Mouse (Mus musculus) urinary bladder, postnatal 10 days (tissue): ENCODE data around the gene Hlx.

ENCODE experiments used
- DNase-seq: peaks from one replicate; pipeline ENCODE4 v3.0.0; 2022; ENCODE audit warnings: low spot score

Gene Hlx

DNA sequence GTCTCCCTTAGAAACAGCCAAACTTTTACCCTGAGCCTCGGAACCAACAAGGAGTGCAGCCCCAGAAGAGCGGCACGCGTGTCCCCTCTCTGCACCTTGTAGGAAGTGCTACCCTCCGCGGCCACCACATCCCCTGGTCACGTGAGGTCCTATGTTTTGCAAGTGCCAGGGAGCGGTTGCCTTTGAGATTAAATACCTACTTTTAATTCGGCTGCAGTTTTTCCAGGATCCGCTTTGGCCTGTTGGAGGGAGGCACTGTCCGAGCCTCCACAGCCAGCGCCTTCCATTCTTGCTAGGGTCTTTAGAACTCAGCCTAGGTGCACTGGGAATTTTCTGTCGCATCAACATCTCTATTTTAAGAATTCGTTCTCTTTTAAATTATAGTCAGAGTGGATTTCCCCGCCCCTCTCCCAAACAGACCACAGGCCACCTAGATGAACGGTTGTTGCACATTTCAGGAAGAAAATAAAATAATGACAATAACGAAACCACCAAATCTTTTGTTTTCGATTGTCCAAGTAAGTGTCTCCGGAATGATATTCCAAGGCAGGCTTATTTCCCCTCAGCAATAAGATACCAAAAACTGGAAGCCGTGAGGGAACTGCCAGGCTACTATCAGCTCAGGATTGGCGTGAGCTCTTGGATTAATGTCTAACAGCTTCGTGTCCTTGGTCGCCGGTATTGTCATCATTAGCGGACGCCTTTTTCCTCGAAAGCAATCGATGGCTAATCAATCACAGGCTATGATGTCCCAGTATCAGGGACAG is 1.1 kb upstream of the Hlx start:
- no peak for DNase-seq

DNA sequence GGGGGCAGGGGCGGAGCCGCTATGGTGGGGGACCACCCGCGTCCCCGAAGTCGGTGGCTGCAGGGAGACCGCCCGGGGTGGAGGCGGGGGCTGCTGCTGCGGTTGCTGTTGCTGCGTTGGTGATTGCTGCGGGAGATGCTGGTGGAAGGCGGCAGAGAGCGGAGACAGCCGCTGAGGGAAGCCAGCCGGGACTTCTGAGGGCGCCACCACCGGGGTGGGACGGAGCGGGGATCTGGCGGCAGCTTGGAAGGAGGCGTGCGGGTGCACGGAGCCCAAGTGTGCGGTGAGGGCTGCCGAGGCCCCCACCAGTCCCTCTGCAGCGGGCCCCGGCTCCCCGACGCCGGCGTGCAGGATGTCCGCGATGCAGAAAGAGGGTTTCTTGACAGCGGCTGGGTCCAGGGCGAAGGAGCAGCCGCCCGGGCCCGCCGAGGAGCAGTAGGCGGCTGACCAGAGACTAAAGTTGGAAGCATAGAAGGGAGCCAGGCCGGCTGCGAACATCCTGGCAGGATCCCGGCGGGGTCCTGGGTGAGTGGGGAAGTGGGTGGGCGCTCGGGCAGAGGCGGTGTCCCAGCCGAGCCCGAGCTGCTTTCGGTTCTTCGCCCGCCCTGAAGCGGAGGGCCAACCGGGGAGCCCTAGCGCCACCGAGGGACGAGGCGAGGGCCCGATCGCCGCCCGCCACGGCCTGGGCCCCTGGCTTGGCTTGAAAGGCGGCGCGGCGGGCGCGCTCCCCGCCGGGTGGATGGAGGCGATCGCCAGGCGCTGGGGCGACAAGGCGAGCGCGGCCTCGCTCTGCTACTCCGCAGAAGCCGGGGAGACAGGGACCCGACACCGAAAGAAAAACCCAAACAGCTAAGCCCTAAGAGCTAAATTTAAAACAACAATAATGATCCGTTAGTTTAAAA is 524 bp downstream of the Hlx start:
- DNase-seq: no peak

DNA sequence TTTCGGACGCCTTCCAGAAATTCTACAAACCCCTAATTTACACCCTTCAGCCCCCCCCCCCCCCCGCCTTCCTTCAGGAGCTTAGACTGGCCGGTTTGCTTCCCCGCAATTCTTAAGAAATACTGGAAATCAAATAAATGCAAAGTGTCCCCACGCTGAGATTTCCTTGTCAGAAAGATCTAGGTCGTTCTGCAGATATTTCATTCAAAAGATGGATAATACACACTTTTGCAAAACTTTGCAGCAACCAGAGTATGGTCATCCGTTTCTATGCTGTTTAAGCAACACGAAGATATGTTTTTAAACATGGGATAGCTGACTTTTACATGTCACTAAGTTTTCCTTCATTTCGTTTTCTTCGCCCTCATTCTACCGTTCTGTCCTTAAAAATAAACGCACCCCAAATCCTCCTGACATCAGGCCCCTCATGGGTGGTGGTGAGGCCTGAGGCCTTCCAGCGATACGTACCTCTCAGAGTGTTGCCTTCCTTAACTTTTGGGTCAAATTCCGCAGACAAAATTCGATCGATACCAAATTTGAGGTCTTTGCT is 1.3 kb downstream of the Hlx start:
- no peak for DNase-seq

DNA sequence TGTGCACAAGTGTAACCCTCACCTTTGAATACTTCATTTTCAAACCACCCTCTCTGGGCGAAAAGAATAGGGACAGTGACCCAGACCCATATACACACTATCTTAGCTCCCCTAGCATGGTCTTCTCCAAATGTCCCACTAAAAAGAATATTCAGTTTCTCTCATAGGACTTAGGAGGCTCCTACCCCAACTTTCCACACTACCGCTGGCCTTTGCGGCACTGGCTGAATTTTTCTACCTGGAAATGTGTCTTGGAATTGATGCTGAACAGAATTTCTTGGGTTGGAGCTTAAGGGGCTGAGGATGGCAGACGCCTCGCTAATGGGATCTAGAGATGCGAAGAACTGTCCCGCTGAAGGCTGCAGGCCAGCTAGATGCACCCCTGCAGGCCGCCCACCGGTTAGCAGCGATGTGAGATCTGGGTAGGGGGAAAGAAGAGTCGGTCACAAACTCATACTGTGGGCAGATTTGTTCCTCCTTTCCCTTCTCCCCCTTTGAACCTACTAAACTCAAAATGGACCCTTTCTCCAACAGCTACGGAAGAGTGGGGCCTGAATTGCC is 1.9 kb downstream of the Hlx start:
- no peak for DNase-seq

DNA sequence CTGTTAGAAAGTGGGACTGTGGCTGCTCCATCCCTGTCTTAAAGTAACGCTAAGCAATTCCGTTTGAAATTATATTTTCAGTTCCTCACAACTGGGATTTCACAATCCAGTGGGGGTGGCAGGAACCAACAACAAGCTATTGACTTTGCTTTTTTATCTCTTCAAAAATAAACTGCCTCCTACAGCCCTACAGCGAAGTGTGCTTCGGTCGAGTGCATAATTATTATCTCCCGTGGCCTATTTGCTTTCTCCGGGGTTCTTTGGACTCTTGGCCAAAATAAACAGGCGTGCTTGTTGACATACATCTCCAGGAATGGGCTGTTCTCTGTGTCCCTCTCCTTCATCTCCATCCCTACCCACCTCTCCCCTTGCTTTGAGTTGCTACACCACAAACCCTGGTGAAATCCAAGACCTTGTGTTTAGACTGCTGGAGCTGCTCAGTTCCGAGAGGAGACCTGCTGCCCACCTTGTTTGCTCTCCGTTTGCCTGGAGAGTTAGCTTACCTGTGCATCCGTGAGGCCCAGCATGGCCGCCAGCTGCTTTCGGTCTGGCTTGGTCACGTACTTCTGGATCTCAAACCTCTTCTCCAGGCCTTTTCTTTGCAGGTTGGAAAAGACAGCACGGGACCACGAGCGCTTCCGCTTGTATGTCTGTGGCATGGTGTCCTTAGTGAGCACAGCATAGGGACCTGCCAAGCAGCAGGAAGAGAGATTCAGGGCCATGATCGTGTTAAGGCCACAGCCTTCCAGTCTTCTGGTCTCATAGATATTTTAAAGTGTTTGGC is 2.9 kb downstream of the Hlx start:
- DNase-seq: no peak

DNA sequence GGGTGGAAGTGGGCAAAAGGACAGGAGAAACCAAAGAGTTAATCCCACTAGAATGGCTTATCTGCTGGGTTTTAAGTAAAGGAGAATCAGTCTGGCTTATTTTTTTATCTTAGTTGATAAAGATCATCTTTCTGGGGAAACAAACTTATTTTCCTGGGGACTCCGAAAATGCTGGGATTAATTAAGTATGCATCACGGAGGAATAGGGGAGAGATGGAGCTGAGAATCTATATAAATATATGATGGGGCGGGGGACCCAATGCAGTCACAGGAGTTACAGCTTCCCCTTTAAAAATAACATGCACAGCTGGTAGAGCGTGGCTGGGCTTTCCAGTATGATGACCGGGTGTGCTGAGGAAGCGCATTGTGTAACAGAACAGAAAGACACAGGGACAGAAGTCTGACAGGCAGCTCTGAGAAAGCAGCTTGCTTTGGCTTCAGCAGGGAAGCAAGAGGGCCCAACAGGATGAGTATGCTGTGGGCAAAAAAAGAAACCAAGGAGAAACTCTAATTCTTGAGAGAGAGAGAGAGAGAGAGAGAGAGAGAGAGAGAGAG is 3.8 kb downstream of the Hlx start:
- DNase-seq: no peak

DNA sequence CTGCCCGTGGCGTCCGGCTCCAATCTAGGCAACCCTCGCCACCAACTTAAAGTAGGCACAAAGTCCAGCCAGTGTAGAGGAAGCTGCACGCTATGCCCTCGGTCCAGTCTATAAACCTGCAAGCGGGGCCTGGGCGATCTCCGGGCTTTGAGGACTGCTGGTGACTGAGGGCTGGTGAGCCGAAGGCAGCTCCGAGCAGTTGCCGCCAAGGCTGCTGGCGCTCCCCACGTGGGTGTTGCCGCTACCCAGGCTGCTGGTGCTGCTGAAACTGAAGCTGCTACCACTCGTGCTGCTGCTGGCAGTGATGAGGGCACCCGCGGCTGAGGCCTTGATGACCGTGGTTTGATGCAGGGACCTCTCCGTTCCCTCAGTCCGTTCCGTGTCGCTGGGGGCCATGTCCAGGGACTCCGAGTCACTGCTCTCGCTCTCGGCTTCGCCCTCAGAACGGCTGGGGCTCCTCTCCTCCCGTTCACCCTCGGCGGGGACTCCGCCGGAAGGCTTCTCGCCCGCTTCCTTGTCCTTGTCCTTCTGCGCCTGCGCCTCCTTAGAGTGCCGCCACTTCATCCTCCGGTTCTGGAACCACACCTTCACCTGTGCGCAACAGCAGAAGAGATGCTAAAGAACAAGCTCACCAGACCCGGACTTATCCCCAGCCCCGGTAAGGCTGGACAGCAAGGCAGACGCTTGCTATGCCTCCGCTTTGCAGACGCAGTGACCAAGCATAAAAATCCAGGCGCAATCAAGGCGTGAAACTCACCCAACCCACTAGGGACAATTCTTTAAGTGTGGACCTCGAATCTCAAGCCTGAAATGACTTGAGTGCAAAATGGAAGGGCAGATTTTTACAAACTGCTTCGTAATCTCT is 4.8 kb downstream of the Hlx start:
- DNase-seq: no peak

DNA sequence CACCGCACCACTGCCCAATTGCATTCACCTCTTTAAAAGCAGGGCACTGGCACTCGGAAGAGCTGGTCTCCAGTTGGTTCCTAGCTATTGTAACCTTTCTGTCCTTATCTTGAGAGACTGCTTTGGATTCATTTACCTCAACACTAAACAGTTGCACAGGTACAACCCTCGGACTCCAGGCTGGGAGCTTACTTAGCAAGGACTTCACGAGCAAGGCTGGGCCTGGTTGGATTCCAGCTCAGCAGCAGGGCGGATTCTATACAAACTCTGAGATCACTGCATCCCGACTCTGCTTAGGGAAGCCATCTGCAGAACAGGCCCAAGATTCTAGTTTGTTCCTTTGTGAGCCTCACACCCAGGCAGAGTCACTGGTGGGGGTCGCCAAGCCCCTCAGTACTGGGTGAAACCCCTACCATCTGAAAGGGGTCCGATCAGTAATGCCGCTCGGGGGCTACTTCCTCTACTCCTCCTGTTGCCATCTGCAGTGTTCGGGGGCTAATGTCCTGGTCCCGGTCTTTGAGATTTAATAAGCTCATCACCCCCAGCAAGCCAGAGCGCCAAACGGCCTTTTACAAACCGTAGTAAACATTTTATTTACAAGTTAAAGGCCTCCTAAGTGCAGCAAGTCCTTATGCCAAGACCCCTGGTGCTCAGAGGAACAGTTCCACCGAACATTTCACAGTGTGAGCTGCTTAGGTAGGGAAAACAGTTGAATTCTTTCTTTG is 5.7 kb downstream of the Hlx start:
- no peak for DNase-seq

DNA sequence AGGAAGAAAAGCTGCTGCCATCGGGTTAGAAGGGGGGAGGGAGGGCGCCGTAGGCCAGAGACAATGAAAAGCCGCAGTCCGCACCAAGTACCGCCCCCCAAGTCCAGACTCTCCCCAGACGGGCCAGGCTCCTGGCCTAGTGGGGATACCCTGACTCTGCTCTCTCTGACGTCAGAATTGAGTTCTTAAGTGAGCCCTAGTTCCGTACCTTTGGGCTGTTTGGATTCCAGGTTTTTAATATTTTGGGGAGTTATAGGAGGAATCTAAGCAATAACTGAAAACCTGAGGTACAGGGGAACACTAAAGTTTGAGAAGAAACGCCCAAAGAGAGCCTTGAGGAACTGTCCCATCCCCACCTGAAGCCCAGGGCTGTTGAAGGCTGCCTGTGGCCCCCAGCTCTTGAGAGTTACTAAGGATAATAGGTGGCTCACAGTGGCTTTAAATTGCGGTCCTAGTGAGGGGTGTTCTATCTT is 7.1 kb downstream of the Hlx start:
- no peak for DNase-seq

DNA sequence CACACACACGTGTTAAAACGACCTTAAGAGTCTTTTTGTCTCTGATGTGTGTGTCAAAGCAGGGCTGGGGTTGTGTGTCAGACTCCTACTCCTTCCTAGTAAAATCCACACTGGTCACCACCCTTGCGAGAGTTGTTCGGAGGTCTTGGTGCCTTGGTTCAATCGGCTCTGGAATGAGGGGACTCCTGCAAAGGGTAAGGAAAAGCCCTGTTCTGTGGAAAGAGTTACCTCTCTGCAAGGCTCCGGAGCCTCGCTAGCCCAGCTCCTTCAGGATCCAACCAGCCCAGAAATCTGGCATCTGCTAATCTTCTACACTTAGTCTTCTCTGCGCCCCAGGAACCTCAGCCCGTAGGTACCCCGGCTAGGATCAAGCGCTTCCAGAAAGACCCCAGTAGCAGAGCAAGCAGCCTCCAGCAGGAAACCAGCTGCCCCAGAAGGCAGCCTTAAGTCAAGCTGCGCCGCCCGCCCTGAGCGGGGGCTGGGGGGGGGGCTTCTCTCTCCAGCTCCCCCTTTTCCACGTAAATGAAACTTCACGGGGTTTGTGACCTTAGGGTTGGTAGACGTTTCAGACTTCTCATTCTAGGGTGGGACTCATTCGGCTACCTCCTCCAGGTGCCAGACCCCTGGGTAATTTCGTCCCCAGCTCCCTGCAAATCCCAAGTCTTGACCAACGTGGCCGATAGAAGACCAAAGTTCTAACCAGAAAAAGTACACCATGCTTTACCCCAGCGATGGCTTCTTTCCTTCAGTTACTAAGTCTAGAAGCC is 7.7 kb downstream of the Hlx start:
- DNase-seq: no peak

DNA sequence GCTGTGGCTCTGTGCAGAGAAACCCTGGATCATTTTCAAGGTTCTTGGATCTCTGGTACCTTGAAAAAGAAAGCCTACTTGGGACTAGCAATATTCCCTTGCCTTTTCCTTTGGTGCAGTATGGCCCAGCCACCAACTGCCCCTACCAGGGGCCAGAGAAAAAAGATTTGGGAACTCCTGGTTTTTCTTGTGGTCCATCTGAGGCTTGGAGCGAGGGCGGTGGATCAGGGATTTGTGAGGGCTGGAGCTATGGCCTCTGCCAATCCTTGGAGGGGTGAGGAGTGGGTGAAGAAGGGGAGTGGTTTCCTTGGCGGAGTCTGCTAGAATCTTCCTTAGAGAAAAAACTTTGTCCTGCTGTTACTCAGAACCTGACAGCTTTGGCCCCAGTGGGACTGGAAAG is 8.5 kb downstream of the Hlx start:
- no peak for DNase-seq

DNA sequence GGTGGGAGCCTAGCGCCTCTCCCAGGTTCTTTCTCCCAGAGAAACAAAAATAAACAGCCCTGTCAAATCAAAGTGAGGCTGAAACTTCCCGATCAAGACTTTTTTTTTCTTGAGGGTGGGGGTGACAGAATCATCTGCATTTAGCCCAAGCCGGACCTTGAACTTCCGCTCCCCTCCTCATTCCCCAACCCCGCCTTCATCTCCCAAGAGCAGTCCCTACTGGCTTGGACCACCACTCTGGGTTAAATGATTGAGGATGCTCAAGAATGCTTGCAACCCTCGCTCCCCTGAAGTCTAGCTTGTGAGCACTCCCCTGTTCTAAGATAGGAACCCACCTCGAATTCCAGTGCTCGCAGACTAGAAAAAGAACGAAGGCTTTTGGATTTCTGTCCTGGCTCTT is 11.3 kb downstream of the Hlx start:
- DNase-seq: no peak

DNA sequence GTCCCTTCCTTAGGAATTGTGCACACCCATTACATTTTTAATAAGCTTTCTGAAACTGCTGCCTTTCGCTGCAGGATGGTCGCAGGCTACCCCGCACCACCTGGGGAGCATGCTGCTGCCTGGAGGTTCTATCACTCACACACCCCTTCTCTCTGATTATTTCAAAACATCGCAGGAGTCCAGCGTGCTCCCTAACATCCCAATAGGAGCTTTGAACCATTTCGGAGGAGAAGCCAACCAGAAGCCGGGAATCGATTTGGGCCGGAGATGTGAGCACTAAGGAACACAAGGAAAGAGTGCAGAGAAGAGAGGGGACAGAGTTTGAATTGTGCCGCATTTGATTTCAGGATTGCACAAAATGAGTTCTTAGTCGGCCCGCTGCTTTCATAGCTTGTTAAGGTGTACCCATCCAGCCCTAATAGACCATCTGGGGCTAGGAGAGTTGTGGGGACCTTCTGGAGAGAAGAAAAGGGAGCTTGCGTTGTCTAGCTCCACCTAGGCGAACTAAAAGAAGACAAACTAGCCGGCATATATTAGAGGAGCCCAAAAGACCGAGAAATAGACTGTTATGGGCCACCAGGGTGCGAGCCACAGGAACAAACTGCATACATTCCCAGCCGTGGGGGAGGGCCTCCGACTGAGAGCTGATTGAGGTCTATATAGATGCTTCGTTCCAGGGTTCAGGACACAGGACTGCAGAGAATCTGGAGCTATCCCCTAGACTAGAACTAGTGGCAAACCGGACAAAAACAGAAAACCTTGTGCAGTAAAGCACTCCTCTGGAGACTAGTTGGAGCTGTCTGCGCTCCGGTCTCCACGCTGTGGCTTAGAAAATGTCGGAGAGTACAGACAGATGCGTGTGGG is 12.0 kb downstream of the Hlx start:
- no peak for DNase-seq

DNA sequence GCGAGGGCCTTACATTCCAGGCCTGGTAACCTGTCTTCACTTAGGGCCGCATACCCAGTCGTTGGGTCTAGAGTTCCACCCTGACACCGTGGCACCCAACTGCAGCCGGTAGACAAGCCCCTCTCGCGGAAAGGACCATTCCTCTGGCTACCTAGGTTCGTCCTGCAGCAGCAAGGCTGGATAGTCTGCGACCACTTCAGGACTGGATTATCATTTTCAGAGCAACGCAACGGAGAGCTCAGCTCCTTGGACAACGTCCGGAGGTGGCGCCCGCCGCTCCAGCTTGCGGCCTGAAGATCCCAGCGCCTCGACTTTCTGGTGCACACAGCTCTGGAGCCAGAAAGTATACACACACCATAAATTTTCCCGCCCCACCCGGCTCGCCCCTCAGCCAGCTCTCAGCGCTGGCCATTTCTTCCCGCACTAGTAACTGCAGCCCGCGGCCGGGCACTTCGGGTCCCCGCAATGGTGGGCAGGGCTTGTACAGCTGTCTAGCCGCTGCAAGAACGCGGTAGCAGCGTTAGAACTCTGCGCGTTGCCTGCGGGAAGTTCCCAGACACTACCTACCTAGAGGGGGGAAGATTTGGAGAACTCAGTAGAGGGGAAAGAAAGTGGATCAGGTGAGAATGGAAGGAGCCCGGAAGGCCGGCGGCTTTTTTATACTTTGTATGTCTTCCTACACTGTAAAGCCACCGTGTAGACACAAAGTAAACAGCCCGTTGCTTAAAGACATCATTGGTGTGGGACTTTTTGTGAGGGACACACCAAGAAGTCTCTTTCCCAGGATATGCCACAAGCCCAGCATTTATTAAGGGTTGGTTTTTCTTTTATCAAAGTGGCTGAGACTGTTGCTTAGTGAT is 13.9 kb downstream of the Hlx start:
- no peak for DNase-seq

DNA sequence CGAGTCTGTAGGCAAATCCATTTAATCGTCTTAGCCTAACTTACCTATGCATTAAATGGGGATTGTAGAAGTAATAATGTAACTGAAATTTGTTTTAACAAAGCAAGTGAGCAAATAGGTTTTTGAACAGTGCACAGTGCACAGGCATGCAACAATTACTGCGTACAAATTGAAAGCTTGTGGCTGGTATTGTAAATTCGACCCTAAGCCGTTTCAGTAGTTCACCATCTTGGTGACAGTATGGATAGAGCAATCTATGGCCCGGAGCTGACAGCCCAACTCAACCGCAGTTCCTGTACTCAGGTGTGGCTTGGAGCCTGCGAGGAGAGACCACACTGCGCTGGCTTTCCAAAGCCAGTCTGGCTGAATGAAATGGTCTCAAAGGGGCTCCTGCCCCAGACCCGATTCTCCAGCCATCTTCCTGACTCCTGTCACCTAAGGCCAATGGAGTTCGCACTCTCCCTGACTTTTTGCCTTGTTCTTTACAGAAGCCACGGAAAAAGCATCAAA is 14.7 kb downstream of the Hlx start:
- no peak for DNase-seq

DNA sequence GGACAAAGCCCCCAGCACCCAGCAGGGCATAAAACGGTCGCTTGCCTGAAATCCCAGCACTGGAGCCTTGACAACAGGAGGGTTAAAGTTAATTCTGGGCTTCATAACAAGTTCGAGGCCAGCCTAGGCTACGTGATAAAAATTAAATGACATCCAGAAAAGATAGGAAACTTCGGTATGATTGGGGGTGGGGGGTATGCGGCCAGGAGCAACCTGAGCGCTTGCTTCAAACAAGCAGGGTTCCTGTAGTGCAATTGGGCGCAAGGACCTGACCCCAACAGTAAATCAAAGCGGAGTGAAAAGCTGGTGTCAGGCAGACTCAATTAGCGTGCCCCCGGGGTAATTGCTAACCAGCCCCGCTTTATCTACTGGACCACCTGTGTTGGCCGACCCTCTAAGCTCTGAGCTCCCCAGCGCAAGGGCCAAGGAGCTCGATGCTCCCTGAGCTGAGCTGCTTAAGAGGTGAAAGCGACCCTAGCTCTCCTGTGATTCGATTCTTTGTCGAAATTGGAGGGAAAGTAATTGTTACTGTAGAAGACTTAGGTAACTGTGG is 15.3 kb downstream of the Hlx start:
- DNase-seq: no peak

DNA sequence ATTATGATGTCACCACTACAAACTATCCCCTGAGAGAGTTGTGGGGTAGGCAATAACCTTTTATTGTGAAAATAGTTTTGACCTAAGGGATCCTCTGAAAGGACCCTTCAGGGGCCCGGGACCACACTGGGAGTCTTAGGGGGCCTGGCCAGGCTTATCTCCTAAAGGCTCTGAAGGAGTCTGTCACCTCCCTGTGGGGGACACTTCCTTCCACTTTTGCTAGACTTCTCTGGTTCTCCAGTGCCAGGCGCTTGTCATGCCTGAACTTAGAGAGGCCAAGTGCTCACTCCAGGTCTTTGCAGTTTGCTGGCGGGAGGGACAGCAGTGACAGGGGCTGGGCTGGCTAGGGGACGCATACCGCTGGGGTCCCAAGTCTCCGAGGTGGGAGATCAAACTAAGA is 16.3 kb downstream of the Hlx start:
- DNase-seq: no peak
